Mouse (Mus musculus): ENCODE measurements around the gene Dclk2. TPM values are rescaled to one million over a fixed set of nuclear protein-coding genes. Genes with fewer than 3 reads are reported as not detected.

The Dclk2 gene
- total and polyA plus RNA-seq, 3 experiments: under 0.01 to 0.17 TPM; not detected in 1

DNA sequence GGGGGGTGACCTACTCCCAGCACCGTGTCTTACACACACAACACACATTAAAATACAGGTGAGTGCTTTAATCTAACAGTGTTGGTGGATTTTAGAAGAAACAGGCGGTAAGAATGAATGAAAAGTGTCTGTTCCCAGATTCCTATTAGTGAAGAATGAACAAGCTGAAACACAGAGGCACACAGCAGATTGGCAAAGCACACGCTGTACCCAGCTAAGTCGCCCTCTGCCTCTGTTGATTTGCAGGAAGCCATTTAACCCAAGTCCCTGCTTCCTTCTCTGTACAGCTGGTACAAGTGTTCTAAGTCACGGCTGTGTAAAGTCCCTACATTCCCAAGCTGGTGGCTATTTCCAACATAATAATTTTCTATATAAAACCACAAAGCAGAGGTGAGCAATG lies 109.7 kb downstream of the Dclk2 start:
- TF ChIP-seq RCOR1 (IDR thresholded peaks at IDR 0.05; ENCODE audit: low read depth, low read length) (no peak), HCFC1 (IDR thresholded peaks at IDR 0.05; ENCODE audit: low read depth, low read length) (no peak), ELF1 (IDR thresholded peaks at IDR 0.05; ENCODE audit: low read depth, low read length) (no peak), NELFE (IDR thresholded peaks at IDR 0.05; ENCODE audit: low read depth, low read length) (no peak), MAX (IDR thresholded peaks at IDR 0.05; ENCODE audit: low read length) (no peak), MYC (IDR thresholded peaks at IDR 0.05; ENCODE audit: low read depth, low read length) (no peak), KAT2A (conservative IDR thresholded peaks at IDR 0.05; ENCODE audit: low read depth, low read length) (no peak), ZKSCAN1 (IDR thresholded peaks at IDR 0.05; ENCODE audit: low read depth, low read length) (no peak), SMC3 (IDR thresholded peaks at IDR 0.05; ENCODE audit: low read depth, low read length) (no peak), USF2 (IDR thresholded peaks at IDR 0.05; ENCODE audit: borderline replicate concordance in 1 of 2, insufficient read depth in 1 of 2, low read depth in 1 of 2, low read length in 2 of 2) (no peak), CTCF (IDR thresholded peaks at IDR 0.05 in 2 of 3, conservative IDR thresholded peaks at IDR 0.05 in 1 of 3; ENCODE audit: control insufficient read depth in 1 of 3, insufficient read depth in 1 of 3, low read depth in 2 of 3, low read length in 3 of 3, poor library complexity in 1 of 3, severe bottlenecking in 1 of 3) (no peak)
- H3K27me3 ChIP-seq (ENCODE audit: control insufficient read depth in 1 of 2, insufficient read depth in 2 of 2, low read length in 2 of 2): no peaks in the 10 kb centered on the region; a peak in 2 of 4 replicates
- H3K36me3 ChIP-seq (ENCODE audit: control insufficient read depth in 1 of 2, insufficient read depth in 2 of 2, low read length in 2 of 2): no peaks in the 10 kb centered on the region
- H3K9ac ChIP-seq (ENCODE audit: control insufficient read depth, low read depth, low read length, poor library complexity, severe bottlenecking): no peak overlapping the region
- no peaks in the 10 kb centered on the region; a peak in 1 of 4 replicates for H3K4me1 ChIP-seq (ENCODE audit: control insufficient read depth in 1 of 2, insufficient read depth in 2 of 2, low read length in 2 of 2)
- no peak overlapping the region for H3K27ac ChIP-seq (ENCODE audit: control insufficient read depth, low read depth, low read length)
- H3K9me3 ChIP-seq (replicated peaks; ENCODE audit: insufficient read depth, low read length): no peaks in the 10 kb centered on the region
- no peak overlapping the region for H3K4me3 ChIP-seq (ENCODE audit: control insufficient read depth in 1 of 2, insufficient read depth in 1 of 2, low read depth in 2 of 2, low read length in 2 of 2)
- DNase-seq (ENCODE audit: low read depth, low spot score): no peak
- H3K79me2 ChIP-seq (ENCODE audit: control insufficient read depth, insufficient read depth, low read length, poor library complexity): no peaks in the 10 kb centered on the region

DNA sequence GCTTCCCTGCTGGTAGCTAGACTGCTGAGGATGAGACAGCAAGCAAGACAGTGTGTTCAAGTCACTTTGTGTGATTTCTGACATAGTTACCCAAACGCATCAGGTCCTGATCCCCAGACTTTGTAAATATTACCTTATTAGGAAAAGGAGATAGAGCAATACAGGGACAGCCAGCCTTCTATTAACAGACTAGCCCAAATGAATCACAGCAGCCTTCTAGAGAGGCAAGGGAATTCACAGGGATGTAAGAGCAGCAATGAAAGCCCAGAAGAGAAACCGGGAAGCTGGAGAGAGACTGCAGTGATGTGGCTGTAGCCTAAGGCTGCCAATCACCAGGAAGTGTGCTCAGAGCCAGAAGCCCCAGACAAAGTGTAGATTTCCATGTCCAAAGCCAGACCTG lies 111.0 kb downstream of the Dclk2 start:
- H3K36me3 ChIP-seq (ENCODE audit: control insufficient read depth in 1 of 2, insufficient read depth in 2 of 2, low read length in 2 of 2): no peaks in the 10 kb centered on the region
- H3K9me3 ChIP-seq (replicated peaks; ENCODE audit: insufficient read depth, low read length): no peaks in the 10 kb centered on the region
- no peak overlapping the region for H3K27ac ChIP-seq (ENCODE audit: control insufficient read depth, low read depth, low read length)
- no peak for TF ChIP-seq MXI1 (IDR thresholded peaks at IDR 0.05; ENCODE audit: low read depth, low read length)
- TF ChIP-seq MEF2A (IDR thresholded peaks at IDR 0.05; ENCODE audit: extremely low read depth, insufficient replicate concordance, low read depth, low read length, poor library complexity, severe bottlenecking): no peak
- TF ChIP-seq USF2 (IDR thresholded peaks at IDR 0.05; ENCODE audit: borderline replicate concordance in 1 of 2, insufficient read depth in 1 of 2, low read depth in 1 of 2, low read length in 2 of 2): no peak
- TF ChIP-seq CHD2 (IDR thresholded peaks at IDR 0.05; ENCODE audit: low read length): no peak
- TF ChIP-seq JUND (IDR thresholded peaks at IDR 0.05; ENCODE audit: low read depth, low read length): no peak
- no peak for TF ChIP-seq MAFK (IDR thresholded peaks at IDR 0.05; ENCODE audit: borderline replicate concordance, low read depth, low read length)
- no peak for TF ChIP-seq SIN3A (IDR thresholded peaks at IDR 0.05; ENCODE audit: low read length)
- TF ChIP-seq ZMIZ1 (IDR thresholded peaks at IDR 0.05; ENCODE audit: low read depth, low read length): no peak
- no peak for TF ChIP-seq TAL1 (IDR thresholded peaks at IDR 0.05; ENCODE audit: low read length)
- TF ChIP-seq MYB (IDR thresholded peaks at IDR 0.05; ENCODE audit: low read depth, low read length): no peak
- TF ChIP-seq ETS1 (IDR thresholded peaks at IDR 0.05; ENCODE audit: low read depth, low read length): no peak
- TF ChIP-seq ZC3H11A (IDR thresholded peaks at IDR 0.05; ENCODE audit: low read depth, low read length): no peak
- no peak overlapping the region for H3K9ac ChIP-seq (ENCODE audit: control insufficient read depth, low read depth, low read length, poor library complexity, severe bottlenecking)
- no peaks in the 10 kb centered on the region; a peak in 1 of 4 replicates for H3K4me1 ChIP-seq (ENCODE audit: control insufficient read depth in 1 of 2, insufficient read depth in 2 of 2, low read length in 2 of 2)
- no peaks in the 10 kb centered on the region for H3K27me3 ChIP-seq (ENCODE audit: control insufficient read depth in 1 of 2, insufficient read depth in 2 of 2, low read length in 2 of 2)
- DNase-seq (ENCODE audit: low read depth, low spot score): no peak
- H3K4me3 ChIP-seq (ENCODE audit: control insufficient read depth in 1 of 2, insufficient read depth in 1 of 2, low read depth in 2 of 2, low read length in 2 of 2): no peak overlapping the region
- no peaks in the 10 kb centered on the region for H3K79me2 ChIP-seq (ENCODE audit: control insufficient read depth, insufficient read depth, low read length, poor library complexity)
